Mouse (Mus musculus) cerebellum, postnatal 4 days (tissue): Measurements from ENCODE around the gene Gm36210.

Experiments
- DNase-seq, 2 experiments: peaks; one replicate each; pipeline ENCODE4 v3.0.0; 2022; ENCODE audit warnings: low spot score in 2 of 2, mixed read lengths in 1 of 2

Gene Gm36210

GRCm38 (mm10) chr7:4906466-4906950 is at the start of gene Gm36210:
Gene Gm36210, minus strand, starts transcription at chr7:4906516.
- DNase-seq, result no peak

DNA sequence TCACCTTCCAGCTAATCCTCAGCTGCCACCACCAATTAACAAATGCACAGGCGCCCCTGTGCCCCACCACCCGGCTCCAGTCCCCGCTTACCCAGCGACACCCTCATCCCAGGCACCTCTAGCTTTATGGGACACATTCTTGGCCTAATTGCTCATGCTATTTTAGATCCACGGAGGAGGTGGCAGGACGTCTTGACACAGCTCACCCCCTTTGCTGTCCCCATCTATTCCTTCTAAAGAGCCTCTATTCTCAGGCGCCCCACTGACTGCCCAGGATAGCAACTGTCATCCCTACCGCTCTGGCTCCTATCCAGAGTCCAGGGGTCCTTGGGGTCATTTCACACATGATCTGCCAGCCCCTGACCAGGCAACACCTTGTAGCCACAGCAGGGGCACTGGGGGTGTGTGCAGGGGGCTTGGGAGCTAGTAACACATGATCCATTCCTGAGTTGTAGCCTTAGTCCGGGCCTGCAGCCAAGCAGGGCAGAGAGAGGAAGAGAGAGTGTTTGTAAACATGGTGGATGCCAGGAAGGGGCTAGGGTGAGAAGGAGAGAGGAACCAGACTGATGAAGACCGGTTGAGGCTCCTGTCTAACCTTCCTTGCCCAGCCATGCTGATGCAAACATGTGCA is 47.6 kb upstream of the Gm36210 start:
- DNase-seq, result no peak

- no peak for DNase-seq
These were observed 44.4 kb upstream of the Gm36210 start for GRCm38 (mm10) chr7:4950561-4951342.

DNA sequence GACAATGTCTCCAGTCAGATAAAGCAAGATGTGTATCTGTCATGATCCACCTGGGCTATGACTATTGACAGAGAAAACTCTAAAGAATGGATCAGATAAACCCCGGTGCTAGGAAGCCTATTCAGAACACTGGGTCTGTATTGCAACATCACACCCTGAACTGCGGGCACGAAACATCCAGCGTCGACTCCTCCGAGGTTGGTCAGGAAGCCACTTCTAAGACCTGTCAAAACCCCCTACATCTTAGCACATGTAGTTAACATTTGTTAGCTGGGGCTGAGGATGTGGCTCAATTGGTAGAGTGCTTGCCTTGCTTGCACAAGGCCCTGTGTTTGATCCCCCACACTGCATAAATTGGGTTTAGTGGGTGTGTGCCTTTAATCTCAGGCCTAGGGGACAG is 42.1 kb upstream of the Gm36210 start:
- no peak for DNase-seq

GRCm38 (mm10) chr7:4947855-4948254 is 41.5 kb upstream of the Gm36210 start:
- DNase-seq, result no peak

GRCm38 (mm10) chr7:4943223-4943815 is 37.0 kb upstream of the Gm36210 start:
- peak; percentile 86 to 91 for DNase-seq

GRCm38 (mm10) chr7:4942673-4943072 is 36.4 kb upstream of the Gm36210 start:
- no peak for DNase-seq

DNA sequence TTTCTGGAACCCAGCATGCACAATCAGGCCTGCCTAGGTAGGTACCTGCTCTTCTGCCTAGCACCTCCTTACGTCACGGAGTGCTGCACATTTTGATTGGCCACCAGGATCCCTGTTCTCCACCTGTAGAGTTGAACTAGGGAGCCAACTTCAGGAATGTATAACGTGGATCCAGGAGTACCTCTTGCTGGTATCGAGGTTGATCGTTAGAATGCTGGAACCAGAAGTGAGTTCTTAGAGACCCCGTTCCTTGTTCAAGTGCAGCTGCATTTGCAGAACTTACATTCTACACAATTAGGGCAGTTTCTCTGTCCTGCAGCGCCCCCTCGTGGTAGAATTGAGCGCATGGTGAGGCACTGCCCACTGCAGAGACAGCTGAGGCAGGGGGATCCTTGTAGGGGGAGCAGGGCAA is 33.8 kb upstream of the Gm36210 start:
- DNase-seq, result peak; percentile 65 to 79

DNA sequence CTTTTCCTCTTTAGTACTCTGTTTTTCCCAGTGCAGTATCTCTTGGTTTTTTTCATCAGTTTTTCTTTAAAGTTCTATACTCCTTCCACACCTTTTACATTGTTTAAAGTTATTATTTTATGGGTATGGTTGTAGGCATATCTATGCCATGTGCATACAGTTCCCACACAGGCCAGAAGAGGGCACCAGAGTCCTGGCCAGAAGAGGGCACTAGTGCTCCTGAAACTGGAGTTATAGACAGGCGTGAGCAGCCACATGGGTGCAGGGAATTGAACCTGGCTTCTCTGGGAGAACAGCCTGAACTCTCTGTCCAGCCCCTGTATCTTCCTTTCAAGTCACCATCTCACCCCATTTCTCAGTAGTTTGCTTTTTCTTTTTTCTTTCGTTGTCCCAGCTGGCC is 32.1 kb upstream of the Gm36210 start:
- DNase-seq, result peak in 1 of 2 experiments; percentile 76

DNA sequence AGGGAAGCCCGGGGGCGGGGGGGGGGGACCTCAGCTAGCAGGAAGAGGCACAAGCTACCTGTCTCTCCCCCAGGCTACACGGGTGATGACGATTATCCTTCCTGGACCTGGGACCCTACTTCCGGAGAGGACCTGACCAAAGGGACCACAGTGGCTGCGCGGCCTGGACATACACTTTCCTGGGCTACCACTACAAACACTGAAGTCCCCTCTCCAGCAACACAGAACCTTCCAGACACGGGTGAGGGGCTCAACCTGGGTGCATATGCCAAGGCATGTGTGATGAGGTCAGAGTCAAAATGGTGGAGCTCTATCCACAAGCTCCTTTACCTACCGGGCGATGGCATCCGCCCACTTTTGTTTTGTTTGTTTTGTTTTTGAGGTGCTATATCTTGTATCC is 31.1 kb upstream of the Gm36210 start:
- no peak for DNase-seq

DNA sequence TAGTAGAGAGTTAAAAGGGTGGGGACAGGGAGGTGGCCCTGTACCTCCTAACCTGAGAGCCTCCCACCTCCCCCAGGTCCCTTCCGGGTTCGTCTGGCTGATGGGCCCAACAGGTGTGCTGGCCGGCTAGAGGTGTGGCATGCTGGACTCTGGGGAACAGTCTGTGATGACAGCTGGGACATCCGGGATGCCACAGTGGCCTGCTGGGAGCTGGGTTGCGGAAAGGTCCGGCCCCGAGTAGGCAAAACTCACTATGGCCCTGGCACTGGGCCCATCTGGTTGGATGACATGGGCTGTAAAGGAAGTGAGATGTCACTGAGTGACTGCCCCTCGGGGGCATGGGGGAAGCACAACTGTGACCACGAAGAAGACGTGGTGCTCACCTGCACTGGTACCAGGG is 30.5 kb upstream of the Gm36210 start:
- DNase-seq, result no peak

DNA sequence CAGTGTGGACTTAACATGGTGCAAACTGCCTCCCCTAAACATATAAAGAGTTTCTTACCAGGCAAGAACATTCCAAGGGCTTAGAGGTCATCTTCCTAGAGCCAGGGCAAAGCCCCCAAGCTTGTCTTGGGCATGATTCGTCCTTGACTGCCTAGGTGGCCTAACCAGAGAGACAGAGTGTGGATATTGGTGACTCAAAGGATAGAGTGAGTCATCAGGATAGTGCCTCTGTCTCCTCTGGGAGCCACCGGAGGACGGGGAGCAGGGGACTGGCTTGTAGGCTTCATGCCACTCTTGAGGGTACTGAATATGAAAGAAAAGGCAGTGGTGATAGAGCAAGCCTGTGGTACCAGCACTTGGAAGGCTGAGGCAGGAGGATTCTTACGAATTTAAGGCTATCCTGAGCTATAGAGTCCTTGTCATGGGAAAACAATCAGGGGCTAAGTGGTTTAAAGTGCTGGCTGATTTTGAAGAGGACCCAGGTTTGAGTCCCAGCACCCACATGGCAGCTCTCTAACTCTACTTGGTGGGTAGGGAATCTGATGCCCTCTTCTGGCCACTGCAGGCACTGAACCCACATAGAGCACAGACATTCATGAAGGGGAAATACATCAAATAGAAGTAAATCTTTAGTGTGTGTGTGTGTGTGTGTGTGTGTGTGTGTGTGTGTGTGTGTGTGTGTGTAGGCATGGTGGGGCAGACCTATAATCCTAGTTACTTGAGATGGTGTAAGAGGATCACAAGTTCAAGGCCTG is 28.0 kb upstream of the Gm36210 start:
- no peak for DNase-seq

DNA sequence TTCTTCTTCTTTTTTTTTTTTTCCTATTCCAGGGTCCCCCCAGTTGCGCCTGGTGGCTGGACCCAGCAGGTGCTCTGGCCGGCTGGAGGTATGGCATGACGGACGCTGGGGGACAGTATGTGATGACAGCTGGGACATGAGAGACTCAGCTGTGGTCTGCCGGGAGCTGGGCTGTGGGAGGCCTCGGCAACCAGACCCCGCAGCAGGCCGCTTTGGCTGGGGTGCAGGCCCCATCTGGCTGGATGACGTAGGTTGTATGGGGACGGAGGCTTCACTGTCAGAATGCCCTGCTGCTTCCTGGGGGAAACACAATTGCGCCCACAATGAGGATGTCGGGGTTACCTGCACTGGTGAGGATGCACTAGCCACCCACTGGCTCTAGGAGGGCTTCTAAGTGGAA is 26.8 kb upstream of the Gm36210 start:
- DNase-seq, result no peak

DNA sequence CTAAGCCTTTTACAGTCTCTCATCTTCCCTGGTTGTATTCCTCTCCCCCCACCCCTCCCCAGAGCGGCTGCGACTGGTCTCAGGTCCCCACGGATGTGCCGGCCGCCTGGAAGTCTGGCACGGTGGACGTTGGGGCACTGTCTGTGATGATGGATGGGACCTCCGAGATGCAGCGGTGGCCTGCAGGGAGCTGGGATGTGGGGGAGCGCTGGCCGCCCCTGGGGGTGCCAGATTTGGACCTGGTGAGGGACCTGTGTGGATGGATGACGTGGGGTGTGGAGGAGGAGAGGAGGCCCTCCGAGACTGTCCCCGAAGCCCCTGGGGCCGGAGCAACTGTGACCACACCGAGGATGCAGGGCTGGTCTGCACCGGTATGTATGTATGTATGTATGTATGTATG is 22.0 kb upstream of the Gm36210 start:
- no peak for DNase-seq

DNA sequence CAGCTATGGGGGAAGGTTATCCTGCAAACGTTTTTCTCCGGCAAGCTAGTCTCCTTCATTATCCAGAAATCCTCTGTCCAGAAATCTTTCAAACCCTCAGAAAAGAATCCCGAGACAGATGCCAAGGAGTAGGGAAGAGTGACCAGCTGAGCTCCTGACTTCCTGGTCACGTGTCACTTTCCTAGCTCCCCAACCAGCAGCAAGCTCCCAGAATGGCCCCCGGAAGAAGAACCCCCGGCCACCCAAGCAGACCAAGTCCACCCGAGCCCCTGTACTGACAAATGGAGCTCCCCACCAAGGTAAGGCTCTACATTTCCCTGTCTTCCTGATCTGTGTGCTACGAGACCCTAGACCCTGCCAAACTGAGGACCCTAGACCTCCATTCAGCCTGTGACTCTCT is 21.4 kb upstream of the Gm36210 start:
- DNase-seq, result no peak

- no peak for DNase-seq
These were observed 20.5 kb upstream of the Gm36210 start for GRCm38 (mm10) chr7:4926849-4927248.

DNA sequence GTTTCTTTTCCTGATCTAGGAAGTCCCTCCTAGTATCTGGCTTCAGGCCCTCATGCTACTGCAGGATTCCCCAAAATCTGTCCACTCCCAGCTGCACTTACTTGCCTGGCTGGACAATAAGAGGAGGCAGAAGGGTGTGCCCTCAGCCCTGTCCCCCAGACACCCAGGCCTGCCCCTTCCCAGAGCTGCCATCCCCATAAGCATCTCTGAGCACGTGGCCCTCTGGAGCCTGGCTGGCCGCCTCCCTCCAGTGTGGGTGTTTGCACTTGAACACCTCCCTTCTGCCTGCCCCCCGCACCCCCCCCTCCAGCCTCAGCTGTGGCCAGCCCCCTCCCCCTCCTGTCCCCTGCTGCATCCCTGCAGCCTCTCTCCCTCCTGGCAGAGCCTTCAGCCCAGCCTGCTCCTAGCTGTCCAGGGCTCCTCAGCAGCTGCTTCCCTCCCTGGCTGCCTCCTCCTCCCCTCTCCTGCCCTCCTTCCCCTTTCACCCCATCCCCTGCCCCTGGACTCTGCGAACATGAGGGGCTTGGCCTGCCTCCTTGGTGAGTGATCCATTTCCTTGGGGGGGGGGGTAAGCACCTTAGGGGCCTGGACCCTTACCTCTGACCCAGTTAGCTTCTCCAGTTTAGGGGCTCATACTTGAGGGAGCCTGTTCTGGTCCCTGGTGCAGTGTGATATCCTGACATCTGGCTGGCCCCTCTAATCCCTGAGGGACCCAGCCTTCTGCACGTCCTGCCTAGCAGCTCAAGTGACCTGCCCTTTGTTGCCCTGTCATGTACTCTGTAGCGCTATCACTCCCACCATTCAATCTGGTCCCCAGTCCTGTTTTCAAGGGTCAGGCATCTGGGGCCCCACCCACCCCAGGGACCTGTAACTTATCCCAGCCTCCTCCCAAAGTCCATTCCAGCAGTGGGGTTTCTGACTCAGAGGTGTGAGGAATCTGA is 19.4 kb upstream of the Gm36210 start, which contains the start of gene Ssc5d:
Ssc5d (plus strand) TSS at position 345 of the 941 bp plus-strand sequence.
- DNase-seq, result peak in 1 of 2 experiments; percentile 51

- DNase-seq, result no peak
These were observed 18.6 kb upstream of the Gm36210 start for GRCm38 (mm10) chr7:4924891-4925301.

GRCm38 (mm10) chr7:4924483-4924882 is 18.2 kb upstream of the Gm36210 start:
- DNase-seq, result no peak

DNA sequence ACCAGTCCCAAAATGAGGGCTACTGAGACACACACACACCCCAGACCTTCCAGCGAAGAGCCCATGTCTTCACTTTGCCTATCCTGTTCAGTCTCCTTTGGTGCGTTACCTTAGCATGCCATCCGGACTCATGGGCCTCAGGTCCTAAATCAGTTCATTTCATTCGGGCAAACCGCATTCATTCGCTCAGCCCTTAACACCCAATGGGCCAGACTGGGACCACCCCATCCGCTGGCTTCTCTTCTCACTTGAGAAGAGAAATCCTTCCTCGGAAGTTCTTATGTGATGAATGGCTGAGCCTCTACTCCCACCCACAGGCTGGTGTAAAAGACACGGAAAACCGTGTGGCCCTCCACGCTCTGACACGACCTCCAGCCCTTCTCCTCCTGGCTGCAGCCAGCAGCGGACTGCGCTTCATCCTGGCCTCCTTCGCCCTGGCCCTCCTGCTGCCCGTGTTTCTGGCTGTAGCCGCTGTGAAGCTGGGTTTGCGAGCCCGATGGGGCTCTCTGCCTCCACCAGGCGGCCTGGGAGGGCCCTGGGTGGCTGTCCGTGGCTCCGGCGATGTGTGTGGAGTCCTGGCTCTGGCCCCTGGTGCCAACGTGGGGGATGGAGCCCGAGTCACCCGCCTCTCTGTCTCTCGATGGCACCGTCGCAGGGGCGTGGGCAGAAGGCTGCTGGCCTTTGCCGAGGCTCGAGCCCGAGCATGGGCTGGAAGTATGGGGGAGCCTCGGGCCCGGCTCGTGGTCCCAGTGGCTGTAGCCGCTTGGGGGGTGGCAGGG is 17.5 kb upstream of the Gm36210 start:
- peak in 1 of 2 experiments; percentile 60 for DNase-seq
